17 mouse cellular contexts compared by ENCODE assay signal in genomic region chr1:150167172-150167571, GRCm38 (mm10).
"Had no signal": no experiment of that assay in that cellular context is flagged by ENCODE, and none has a peak within 500 bp of the region (broad histone marks: within the 10 kb centered on the region; RNA-seq: fewer than 3 reads in every experiment).

No protein-coding gene starts in this region.

- DNase-seq: kidney, adult 9 months; kidney, postnatal 36 days; layer of hippocampus, adult 9-11 months; layer of hippocampus, postnatal 36 days; retina, postnatal 1 day; right cerebral cortex, postnatal 25 days; thymus, postnatal 4 days had no signal

- H3K36me3 ChIP-seq: limb, embryonic 15.5 days; midbrain, embryonic 12.5 days; neural tube, embryonic 15.5 days had no signal

- ATAC-seq: hindbrain, embryonic 16.5 days; inflammation-experienced regulatory T-cells, adult 6 months; intestine, postnatal 0 days; midbrain, embryonic 16.5 days had no signal

- H3K4me2 ChIP-seq: limb, embryonic 15.5 days; midbrain, embryonic 12.5 days; neural tube, embryonic 15.5 days had no signal

- H3K9me3 ChIP-seq: limb, embryonic 15.5 days; midbrain, embryonic 12.5 days; neural tube, embryonic 15.5 days had no signal

- H3K27ac ChIP-seq: kidney, postnatal 0 days; limb, embryonic 15.5 days; midbrain, embryonic 12.5 days; neural tube, embryonic 15.5 days; stomach, postnatal 0 days had no signal

- H3K27me3 ChIP-seq: limb, embryonic 15.5 days; midbrain, embryonic 12.5 days; neural tube, embryonic 15.5 days had no signal

- H3K4me3 ChIP-seq: limb, embryonic 15.5 days; midbrain, embryonic 12.5 days; myocyte; neural tube, embryonic 15.5 days had no signal

- H3K4me1 ChIP-seq: midbrain, embryonic 12.5 days; neural tube, embryonic 15.5 days had no signal

- H3K9ac ChIP-seq: limb, embryonic 15.5 days; midbrain, embryonic 12.5 days; neural tube, embryonic 15.5 days had no signal
